Mouse (Mus musculus) adrenal gland, adult 2 months (tissue): ENCODE data around the gene Gm37419. TPM values are rescaled to one million over a fixed set of nuclear protein-coding genes. Genes with fewer than 3 reads are reported as not detected.

ENCODE experiments used
- DNase-seq: peaks from one replicate; pipeline ENCODE4 v3.0.0; 2021
- polyA plus RNA-seq: library from polyadenylated mRNA; depleted of rRNA; stranded (reverse); fragments of >200 nt; gene quantifications from 2 replicates; pipeline ENCODE4 v1.2.3, GENCODE M21; 2012
- total RNA-seq, 2 experiments: library from RNA; stranded (reverse); gene quantifications; 2 replicates each; pipeline ENCODE4 v1.2.3; 2021

Gm37419 gene
- total and polyA plus RNA-seq, 3 experiments: not detected

DNA sequence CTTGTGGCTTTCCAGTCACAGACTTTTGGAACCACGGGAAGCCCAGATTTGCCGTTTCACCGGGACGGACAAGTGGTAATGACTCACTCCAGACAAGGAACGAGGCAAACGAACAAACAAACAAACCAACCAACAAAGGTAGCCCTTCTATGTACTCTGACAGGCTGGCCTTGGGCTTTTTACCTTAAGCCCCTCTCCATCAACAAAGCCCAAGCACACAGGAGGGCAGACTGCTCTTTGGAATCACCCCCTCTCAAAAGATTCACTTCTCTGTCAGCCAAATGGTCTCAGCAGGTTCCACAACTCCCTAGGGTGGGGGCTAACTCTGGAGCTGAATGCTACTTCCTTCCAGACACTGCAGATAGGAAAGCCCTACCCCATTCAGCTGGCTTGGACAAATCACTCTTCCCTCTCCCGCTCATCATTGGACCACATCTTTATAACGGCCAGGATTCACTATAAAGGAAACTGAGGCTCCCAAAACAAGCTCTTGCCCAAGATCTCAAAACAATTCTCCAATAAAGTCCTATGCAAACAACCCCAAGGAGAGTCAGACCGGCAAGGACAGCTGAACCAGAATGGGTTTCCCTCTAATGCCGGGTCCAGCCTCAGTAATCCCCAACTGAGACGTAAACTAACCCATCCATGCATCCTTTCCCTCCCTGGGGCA is 7.9 kb upstream of the Gm37419 start:
- no peak for DNase-seq

DNA sequence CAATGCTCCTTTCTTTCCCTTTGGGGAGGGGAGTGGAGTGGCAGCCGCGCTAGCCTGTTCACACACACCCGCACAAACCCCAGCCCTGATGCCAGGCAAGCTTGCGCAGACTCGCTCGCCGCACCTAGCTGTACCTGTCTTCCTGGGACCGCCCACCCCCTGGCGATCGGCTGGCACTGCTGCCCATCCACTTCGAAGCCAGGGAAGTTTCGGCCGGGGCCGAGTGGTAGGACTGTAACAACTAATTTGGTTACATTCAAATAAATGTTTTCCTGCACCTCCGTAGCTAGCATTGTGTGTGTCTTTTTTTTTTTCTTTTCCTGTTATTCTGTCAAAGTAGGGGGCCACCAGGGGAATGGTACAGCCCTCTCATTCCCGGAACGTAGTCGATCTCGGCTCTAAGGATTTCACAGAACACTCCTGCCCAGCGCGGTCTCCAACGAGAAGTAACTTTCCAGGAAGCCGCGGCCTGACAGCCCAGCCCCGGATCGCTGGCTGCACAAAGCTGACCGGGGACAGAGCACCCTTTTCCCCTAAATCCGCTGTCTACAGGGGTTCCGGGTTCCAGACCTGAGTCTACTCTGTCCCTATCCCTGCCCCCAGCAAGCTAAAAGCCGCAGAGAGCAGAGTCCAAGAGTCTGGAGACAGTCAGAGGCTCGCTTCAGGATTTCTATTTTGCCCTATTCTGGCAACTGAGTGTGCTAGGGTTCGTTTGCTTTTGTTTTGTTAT is 7.1 kb upstream of the Gm37419 start:
- DNase-seq: peak; percentile 72

GRCm38 (mm10) chr16:23981925-23982851 is 6.1 kb upstream of the Gm37419 start:
- DNase-seq: peak; percentile 90

GRCm38 (mm10) chr16:23982891-23983588 is 5.2 kb upstream of the Gm37419 start:
- DNase-seq: peak; percentile 92

DNA sequence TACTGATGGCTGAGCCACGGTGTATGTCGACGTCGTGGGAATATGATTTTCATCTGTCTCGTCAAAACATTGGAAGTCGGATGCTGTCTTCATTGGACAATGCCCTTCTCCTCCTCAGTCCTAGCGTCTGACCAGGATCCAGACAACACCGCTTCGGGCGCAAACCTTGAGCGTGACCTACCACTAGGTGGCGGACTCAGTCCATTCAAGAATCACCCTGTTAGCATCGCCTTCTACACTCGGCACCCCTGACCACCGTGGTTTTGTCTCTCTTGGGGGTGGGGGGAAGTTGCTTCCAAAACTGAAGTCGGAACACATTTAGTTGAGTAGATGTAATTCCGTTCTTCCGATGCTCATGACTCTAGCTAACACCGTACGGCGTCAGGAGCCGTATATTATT is 4.1 kb upstream of the Gm37419 start:
- DNase-seq: peak; percentile 94

DNA sequence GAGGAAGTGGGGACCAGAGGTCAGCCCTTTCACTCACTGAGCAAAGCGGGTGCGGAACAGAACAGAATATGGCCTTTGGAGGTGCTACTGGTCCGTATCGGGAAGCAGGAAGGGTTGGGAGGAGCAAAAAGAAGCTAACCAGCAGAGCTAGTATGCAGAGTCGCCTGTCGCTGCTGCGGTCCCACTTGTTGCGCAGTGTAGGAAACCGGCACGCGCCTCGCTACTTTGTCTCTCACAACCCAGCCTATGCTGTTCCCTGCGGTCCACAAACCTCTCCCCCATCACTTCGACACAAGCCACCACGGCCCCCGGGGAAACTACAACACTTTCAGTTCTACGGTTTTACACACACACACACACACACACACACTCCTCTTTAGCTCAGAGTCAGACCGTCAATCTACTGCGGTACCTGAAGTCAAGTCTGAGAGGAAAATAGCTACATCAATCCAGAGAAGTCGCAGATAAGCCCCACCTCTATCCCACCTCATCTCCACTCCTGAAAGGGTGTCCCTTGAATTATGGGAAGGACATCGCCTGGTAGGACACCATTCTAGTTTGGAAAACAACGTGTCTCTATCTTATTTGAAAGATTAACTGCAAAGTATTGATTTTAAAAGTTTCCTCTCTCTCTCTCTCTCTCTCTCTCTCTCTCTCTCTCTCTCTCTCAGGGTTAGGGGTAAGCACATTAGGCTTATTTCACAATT is 3.4 kb upstream of the Gm37419 start:
- peak; percentile 81 for DNase-seq

DNA sequence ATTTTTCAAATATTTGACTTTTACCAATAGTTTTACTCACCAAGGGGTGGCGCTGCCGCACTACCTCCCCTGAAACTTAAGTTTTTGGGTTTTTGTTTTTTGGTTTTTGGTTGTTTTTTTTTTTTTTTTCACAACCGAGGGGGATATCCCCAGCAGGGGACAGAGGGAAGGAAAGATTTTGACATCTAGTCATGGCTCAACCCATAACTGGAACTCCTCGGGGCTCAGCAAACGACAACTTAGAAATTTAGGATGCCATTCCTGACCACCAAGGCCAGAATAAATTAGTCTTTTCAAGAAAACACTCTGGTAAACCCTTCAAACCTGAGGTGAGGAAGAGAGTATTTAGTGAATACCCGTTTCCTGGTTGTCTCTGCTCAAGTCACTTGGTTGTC is 2.8 kb upstream of the Gm37419 start:
- peak; percentile 67 for DNase-seq

GRCm38 (mm10) chr16:23986176-23986575 is 2.1 kb upstream of the Gm37419 start:
- no peak for DNase-seq

DNA sequence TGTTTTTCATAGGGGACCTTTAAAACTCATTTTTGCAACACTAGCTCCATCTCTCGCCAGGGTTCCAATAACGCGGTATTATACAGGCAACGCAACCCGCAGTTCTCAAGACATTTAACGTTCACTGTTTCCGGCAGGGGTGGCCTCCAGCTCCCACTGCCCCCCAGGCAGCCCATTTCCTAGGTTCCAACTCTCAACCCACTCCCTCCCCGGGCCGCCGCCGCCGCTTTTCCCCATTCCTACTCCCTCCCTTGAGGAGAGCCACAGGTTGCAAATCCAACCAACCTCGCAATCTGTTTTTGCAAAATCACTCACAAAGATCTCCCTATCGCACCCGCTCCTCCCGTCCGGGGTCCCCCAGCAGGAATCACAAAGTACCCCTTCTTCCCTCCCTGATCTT is 1.4 kb upstream of the Gm37419 start:
- DNase-seq: peak; percentile 68

DNA sequence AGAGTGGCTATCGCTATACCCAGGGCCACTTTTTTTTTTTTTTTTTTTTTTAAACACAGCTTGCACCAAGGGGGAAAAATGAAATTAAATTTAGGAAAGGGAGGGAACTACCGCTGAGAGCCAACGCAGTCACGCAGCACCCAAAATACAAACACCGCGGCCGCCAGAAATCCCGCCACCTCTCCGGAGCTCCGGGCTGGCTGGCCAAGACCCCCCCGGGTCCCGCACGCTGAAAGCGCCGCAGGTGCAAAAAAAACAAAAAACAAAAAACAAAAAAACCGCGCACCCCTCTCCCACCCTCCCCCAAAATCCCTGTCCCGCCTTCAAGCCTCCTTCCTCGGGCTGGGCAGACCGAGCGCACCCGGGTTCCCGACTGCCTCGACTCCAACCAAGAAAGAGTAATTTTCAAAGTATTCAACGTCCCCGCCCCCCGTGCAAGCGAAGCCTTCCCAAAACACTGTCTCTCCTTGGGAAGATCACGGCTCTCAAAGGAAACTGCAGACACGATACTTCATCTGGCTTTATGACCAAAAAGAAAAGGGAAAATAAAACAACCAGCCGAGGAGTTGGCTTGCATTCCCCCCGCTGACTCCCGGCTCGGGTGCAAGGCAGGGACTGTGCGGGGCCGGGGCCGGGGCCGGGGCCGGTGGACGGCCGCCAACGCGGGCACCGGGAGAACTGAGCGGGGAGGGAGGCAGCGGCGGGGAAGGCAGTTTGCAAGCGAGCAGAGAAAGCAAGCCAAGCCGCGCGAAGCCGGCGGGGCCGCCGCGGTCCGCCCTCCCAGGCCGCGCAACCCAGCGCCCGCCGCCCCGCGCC is 733 bp upstream of the Gm37419 start:
- DNase-seq: peak; percentile 77

DNA sequence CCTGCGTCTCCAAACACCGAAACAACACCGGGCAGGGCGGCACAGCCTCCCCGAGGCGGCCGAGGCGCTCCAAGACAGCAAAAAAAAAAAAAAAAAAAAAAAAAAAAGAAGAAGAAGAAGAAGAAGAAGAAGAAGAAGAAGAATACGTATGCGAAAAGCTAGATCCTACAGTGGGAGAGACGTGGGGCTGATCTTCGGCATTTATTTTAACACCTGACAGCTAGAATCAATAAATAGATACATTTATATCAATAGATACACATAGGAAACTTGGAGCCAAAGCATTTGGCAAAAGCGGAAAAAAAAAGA is 171 bp upstream of the Gm37419 start:
- DNase-seq: no peak

- peak; percentile 60 for DNase-seq
These were observed 1.2 kb downstream of the Gm37419 start for GRCm38 (mm10) chr16:23989209-23990160.

GRCm38 (mm10) chr16:23990161-23990970 is 2.1 kb downstream of the Gm37419 start:
- DNase-seq: no peak

- DNase-seq: peak; percentile 92
These were observed 2.9 kb downstream of the Gm37419 start for GRCm38 (mm10) chr16:23991170-23991569.

DNA sequence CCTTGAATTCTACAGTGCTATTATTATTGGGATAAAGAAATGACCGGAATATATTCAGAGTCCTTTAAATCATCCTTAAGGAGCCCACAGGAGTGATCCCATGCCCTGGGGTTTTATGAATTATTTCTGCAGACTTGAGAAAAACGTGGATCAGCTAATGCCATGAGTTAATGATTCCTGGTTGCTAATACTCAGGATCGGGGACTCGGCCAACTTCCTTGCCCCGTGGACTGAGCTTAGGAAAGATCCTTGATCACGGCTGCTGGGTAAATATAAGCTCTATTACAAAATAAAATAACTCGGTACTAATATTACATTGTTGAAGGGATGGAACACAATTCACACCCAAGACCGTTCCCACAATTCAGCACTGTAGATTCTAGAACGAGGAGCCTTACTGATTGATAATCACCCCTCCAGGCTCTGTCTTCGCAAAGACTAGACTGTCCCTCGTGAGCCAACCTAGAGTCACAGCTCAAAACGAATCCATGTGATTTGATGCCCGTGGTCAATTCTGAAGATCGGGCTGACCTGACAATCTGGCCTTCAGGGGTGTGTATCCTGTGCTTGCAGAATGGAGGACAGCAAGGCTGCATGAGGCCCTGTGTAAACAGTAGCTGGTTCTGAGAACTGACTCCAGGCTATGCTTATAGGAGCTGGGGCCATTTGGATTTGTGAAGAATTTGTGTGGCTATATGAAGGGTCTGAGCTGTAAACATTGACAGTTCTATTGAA is 3.7 kb downstream of the Gm37419 start:
- DNase-seq: no peak

DNA sequence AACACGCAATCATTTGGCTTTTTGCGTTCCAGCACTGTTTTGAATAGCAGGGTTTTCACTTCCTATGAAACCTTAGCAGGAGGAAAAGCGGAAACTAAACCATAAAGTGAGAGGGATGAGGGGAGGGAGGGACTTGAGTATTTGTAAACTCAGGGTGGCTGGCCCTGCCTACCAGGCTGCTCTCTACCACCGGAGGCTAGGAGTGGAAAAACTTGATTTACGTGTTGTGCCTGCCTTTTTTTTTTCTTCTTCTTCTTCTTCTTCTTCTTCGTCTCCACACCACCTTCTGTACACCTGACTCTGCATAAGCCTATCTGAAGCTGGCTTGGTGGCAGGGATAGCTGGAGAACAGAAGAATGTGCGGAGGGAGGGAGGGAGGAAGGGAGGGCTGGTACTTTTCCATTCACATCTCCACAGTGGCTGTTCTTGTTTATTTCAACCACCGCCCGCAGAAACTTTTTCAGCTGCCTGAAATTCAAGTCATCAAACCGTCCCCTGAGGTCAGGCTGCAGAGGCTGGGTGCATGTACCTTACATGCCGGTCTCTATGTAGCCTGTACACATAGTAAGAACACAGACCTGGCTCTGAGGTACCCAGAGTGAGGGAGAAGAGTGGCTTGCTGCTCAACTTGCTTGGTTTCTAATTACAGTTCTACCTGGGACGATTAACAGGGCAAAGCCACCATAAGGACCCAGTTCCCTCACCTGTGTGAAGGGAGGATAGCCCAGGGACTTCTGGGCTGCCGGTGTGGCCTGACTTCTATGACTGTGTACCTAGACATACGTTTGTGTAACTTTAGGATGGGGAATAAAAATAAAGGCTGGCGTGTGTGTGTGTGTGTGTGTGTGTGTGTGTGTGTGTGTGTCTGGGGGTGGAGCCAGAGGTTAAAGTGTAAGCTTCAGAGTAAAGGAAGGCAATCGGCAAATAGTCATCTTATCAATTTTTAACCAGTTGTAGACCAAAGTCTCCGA is 5.4 kb downstream of the Gm37419 start:
- DNase-seq: peak; percentile 62

GRCm38 (mm10) chr16:23996342-23996741 is 8.1 kb downstream of the Gm37419 start:
- no peak for DNase-seq
